Mouse (Mus musculus): ENCODE measurements at regions not wholly inside any gene's neighbourhood (a gene's known extent, or its start where the extent isn't known, plus 50 kb on each side); places are given as distances from the start of the nearest gene placed in this dataset.
"Not testable (repeated sequence)": the region's sequence is repeated elsewhere in the genome, so short reads cannot be mapped to it uniquely, and the experiment has no call there.

DNA sequence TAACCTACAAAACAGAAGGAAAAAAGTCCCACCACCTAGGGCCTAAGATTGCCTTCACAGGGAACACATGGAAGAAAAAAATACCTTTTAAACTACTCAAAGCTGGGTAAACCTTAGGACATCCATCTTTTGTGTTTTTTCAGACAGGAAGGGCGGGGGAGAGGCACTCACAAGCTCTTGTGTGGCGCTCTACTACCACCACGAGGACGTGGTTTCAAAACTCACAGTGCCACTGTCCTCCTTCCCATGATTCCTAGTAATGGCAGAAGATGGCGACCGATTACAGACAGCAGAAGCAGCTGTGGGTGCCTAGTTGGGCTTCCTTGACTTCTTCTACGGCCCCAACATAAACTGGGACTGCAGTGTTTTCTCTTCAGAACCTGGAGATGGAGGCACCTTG lies 179.3 kb upstream of the Olfr1324 start:
- ATAC-seq (ENCODE audit: low read depth), result no peak
- 85% methylated on average over 7 of the region's 7 CpGs for WGBS
- H3K36me3 ChIP-seq (ENCODE audit: control insufficient read depth, insufficient read depth, low read length), result no peaks in the 10 kb centered on the region
- no peaks in the 10 kb centered on the region for H3K27me3 ChIP-seq (ENCODE audit: control insufficient read depth, insufficient read depth, low read length)
- H3K9me3 ChIP-seq (ENCODE audit: control insufficient read depth, low read length), result no peaks in the 10 kb centered on the region
- no peak overlapping the region for H3K4me3 ChIP-seq (ENCODE audit: low read depth, low read length)
- H3K4me2 ChIP-seq (ENCODE audit: low read depth, low read length), result no peak overlapping the region
- no peak overlapping the region for H3K9ac ChIP-seq (replicated peaks; ENCODE audit: low read depth, low read length)
- H3K27ac ChIP-seq (ENCODE audit: low read depth, low read length), result no peak overlapping the region
- no peaks in the 10 kb centered on the region for H3K4me1 ChIP-seq (ENCODE audit: control insufficient read depth, insufficient read depth, low read length)

DNA sequence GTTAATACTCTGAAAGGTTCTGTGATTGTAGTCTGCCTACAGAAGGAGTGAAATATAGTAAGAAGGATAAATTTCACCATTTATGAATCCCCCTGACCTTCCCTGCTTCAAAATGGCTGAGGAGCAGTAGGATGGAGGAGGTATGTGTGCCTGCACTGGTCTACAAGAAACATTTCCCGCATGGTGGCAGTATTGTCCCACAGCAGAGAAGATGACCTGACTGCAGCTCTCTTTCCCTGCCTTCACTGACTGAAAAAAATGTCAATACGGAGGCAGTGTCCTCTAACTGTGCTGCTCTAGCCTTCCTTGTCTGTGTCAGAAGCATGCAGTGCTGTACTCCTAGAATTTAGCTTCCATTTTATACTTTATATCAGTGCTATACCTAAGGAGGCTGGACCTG lies 177.2 kb upstream of the Olfr1324 start:
- H3K9me3 ChIP-seq (ENCODE audit: control insufficient read depth, low read length); H3K27ac ChIP-seq (ENCODE audit: low read depth, low read length); H3K4me3 ChIP-seq (ENCODE audit: low read depth, low read length); H3K4me1 ChIP-seq (ENCODE audit: control insufficient read depth, insufficient read depth, low read length); H3K4me2 ChIP-seq (ENCODE audit: low read depth, low read length); H3K9ac ChIP-seq (replicated peaks; ENCODE audit: low read depth, low read length); H3K36me3 ChIP-seq (ENCODE audit: control insufficient read depth, insufficient read depth, low read length); H3K27me3 ChIP-seq (ENCODE audit: control insufficient read depth, insufficient read depth, low read length): not testable (repeated sequence)
- ATAC-seq (ENCODE audit: low read depth), result peak; percentile 77
- WGBS, result 61% methylated on average over 2 of the region's 2 CpGs

DNA sequence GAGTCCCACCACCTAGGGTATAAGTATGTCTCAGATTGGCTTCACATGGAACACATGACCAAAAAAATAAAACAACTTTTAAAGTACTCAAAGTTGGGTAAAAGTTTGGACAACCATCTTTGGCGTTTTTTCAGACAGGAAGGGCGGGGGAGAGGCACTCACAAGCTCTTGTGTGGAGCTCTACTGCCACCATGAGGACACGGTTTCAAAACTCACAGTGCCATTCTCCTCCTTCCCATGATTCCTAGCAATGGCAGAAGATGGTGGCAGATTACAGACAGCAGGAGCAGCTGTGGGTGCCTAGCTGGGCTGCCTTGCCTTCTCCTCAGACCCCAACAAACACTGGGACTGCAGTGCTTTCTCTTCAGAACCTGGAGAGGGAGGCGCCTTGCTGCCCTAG lies 176.7 kb upstream of the Olfr1324 start:
- H3K4me3 ChIP-seq (ENCODE audit: low read depth, low read length); H3K27me3 ChIP-seq (ENCODE audit: control insufficient read depth, insufficient read depth, low read length); H3K27ac ChIP-seq (ENCODE audit: low read depth, low read length); ATAC-seq (ENCODE audit: low read depth); H3K36me3 ChIP-seq (ENCODE audit: control insufficient read depth, insufficient read depth, low read length); H3K4me2 ChIP-seq (ENCODE audit: low read depth, low read length); H3K9me3 ChIP-seq (ENCODE audit: control insufficient read depth, low read length); H3K9ac ChIP-seq (replicated peaks; ENCODE audit: low read depth, low read length); H3K4me1 ChIP-seq (ENCODE audit: control insufficient read depth, insufficient read depth, low read length): not testable (repeated sequence)
- WGBS, result 83% methylated on average over 4 of the region's 4 CpGs

DNA sequence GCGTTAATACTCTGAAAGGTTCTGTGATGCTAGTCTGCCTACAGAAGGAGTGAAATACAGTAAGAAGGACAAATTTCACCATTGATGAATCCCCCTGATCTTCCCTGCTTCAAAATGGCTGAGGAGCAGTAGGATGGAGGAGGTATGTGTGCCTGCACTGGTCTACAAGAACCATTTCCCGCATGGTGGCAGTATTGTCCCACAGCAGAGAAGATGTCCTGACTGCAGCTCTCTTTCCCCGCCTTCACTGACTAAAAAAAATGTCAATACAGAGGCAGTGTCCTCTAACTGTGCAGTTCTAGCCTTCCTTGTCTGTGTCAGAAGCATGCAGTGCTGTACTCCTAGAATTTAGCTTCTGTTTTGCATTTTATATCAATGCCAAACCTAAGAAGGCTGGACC lies 174.6 kb upstream of the Olfr1324 start:
- not testable (repeated sequence) for H3K27ac ChIP-seq (ENCODE audit: low read depth, low read length); H3K36me3 ChIP-seq (ENCODE audit: control insufficient read depth, insufficient read depth, low read length); H3K27me3 ChIP-seq (ENCODE audit: control insufficient read depth, insufficient read depth, low read length); H3K4me2 ChIP-seq (ENCODE audit: low read depth, low read length); H3K4me1 ChIP-seq (ENCODE audit: control insufficient read depth, insufficient read depth, low read length); H3K9me3 ChIP-seq (ENCODE audit: control insufficient read depth, low read length); H3K9ac ChIP-seq (replicated peaks; ENCODE audit: low read depth, low read length)
- peak; percentile 75; the same call in 1 of the 2 replicates for ATAC-seq (ENCODE audit: low read depth)
- H3K4me3 ChIP-seq (ENCODE audit: low read depth, low read length), result peak overlapping the region; percentile 6; the same call in 1 of the 2 replicates
- 69% methylated on average over 3 of the region's 3 CpGs for WGBS

DNA sequence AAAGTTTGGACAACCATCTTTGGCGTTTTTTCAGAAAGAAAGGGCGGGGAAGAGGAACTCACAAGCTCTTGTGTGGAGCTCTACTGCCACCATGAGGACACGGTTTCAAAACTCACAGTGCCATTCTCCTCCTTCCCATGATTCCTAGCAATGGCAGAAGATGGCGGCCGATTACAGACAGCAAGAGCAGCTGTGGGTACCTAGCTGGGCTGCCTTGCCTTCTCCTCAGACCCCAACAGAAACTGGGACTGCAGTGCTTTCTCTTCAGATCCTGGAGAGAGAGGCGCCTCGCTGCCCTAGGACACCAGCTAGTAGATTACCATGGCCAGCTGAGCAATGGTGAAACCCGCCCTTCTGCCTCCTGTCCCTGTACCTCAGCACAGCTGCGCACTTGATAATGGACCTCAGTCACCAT lies 174.2 kb upstream of the Olfr1324 start:
- H3K36me3 ChIP-seq (ENCODE audit: control insufficient read depth, insufficient read depth, low read length); H3K9me3 ChIP-seq (ENCODE audit: control insufficient read depth, low read length); H3K27me3 ChIP-seq (ENCODE audit: control insufficient read depth, insufficient read depth, low read length); H3K4me2 ChIP-seq (ENCODE audit: low read depth, low read length); H3K9ac ChIP-seq (replicated peaks; ENCODE audit: low read depth, low read length); H3K4me1 ChIP-seq (ENCODE audit: control insufficient read depth, insufficient read depth, low read length); H3K27ac ChIP-seq (ENCODE audit: low read depth, low read length): not testable (repeated sequence)
- 75% methylated on average over 9 of the region's 9 CpGs for WGBS
- peak; percentile 38; the same call in 1 of the 2 replicates for ATAC-seq (ENCODE audit: low read depth)
- H3K4me3 ChIP-seq (ENCODE audit: low read depth, low read length), result peak overlapping the region; percentile 6; the same call in 1 of the 2 replicates

DNA sequence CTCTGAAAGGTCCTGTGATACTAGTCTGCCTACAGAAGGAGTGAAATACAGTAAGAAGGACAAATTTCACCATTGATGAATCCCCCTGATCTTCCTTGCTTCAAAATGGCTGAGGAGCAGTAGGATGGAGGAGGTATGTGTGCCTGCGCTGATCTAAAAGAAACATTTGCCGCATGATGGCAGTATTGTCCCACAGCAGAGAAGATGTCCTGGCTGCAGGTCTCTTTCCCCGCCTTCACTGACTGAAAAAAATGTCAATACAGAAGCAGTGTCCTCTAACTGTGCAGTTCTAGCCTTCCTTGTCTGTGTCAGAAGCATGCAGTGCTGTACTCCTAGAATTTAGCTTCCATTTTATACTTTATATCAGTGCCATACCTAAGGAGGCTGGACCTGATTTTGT lies 172.0 kb upstream of the Olfr1324 start:
- not testable (repeated sequence) for H3K27ac ChIP-seq (ENCODE audit: low read depth, low read length); H3K9ac ChIP-seq (replicated peaks; ENCODE audit: low read depth, low read length); H3K27me3 ChIP-seq (ENCODE audit: control insufficient read depth, insufficient read depth, low read length); H3K9me3 ChIP-seq (ENCODE audit: control insufficient read depth, low read length); H3K4me1 ChIP-seq (ENCODE audit: control insufficient read depth, insufficient read depth, low read length); H3K4me3 ChIP-seq (ENCODE audit: low read depth, low read length); H3K36me3 ChIP-seq (ENCODE audit: control insufficient read depth, insufficient read depth, low read length)
- WGBS, result 63% methylated on average over 3 of the region's 3 CpGs
- ATAC-seq (ENCODE audit: low read depth), result peak; percentile 68; the same call in 1 of the 2 replicates
- H3K4me2 ChIP-seq (ENCODE audit: low read depth, low read length), result peak overlapping the region; percentile 9; the same call in 1 of the 2 replicates

DNA sequence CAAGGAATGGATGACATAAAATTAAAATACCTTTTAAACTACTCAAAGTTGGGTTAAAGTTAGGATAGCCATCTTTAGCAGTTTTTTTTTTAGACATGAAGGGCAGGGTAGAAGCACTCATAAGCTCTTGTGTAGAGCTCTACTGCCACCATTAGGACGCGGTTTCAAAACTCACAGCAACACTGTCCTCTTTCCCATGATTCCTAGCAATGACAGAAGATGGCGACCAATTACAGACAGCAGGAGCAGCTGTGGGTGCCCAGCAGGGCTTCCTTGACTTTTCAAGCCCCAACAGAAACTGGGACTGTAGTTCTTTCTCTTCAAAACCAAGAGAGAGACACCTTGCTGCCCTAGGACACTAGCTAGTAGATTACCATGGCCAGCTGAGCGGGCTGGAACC lies 171.5 kb upstream of the Olfr1324 start:
- peak; percentile 70 for ATAC-seq (ENCODE audit: low read depth)
- H3K27ac ChIP-seq (ENCODE audit: low read depth, low read length), result no peak overlapping the region
- H3K4me2 ChIP-seq (ENCODE audit: low read depth, low read length), result peak overlapping the region; percentile 9; the same call in 1 of the 2 replicates
- H3K27me3 ChIP-seq (ENCODE audit: control insufficient read depth, insufficient read depth, low read length), result no peaks in the 10 kb centered on the region
- 70% methylated on average over 4 of the region's 4 CpGs for WGBS
- H3K9ac ChIP-seq (replicated peaks; ENCODE audit: low read depth, low read length), result no peak overlapping the region; the same call in 1 of the 2 replicates
- no peak overlapping the region for H3K4me3 ChIP-seq (ENCODE audit: low read depth, low read length)
- no peaks in the 10 kb centered on the region for H3K9me3 ChIP-seq (ENCODE audit: control insufficient read depth, low read length)
- H3K4me1 ChIP-seq (ENCODE audit: control insufficient read depth, insufficient read depth, low read length), result no peaks in the 10 kb centered on the region
- no peaks in the 10 kb centered on the region for H3K36me3 ChIP-seq (ENCODE audit: control insufficient read depth, insufficient read depth, low read length)

DNA sequence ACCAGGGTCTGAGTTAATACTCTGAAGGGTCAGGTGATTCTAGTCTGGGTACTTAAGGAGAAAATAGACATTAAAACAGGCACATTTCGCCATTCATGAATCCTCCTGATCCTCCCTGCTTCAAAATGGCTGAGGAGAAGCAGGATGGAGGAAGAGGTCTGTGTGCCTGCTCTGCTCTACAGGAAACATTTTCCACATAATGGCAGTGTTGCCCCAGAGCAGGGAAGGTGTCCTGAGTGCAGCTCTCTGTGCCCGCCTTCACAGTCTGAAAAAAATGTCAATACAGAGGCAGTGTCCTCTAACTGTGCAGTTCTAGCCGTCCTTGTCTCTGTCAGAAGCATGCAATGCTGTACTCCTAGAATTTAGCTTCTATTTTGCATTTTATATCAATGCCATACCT lies 169.3 kb upstream of the Olfr1324 start:
- H3K27me3 ChIP-seq (ENCODE audit: control insufficient read depth, insufficient read depth, low read length); H3K9ac ChIP-seq (replicated peaks; ENCODE audit: low read depth, low read length); H3K4me3 ChIP-seq (ENCODE audit: low read depth, low read length); H3K36me3 ChIP-seq (ENCODE audit: control insufficient read depth, insufficient read depth, low read length); ATAC-seq (ENCODE audit: low read depth); H3K9me3 ChIP-seq (ENCODE audit: control insufficient read depth, low read length); H3K4me1 ChIP-seq (ENCODE audit: control insufficient read depth, insufficient read depth, low read length); H3K27ac ChIP-seq (ENCODE audit: low read depth, low read length): not testable (repeated sequence)
- peak overlapping the region; percentile 26; the same call in 1 of the 2 replicates for H3K4me2 ChIP-seq (ENCODE audit: low read depth, low read length)
- WGBS, result 73% methylated on average over 3 of the region's 3 CpGs

DNA sequence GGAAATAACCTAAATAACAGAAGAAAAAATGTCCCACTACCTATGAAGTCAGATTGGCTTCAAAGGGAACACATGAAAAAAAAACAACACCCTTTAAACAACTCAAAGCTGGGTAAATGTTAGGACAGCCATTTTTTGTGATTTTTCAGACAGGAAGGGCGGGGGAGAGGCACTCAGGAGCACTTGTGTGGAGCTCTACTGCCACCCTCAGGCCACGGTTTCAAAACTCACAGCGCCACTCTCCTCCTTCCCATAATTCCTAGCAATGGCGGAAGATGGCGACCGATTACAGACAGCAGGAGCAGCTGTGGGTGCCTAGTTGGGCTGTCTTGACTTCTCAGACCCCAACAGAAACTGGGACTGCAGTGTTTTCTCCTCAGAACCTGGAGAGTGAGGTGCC lies 168.8 kb upstream of the Olfr1324 start:
- H3K9ac ChIP-seq (replicated peaks; ENCODE audit: low read depth, low read length), result no peak overlapping the region
- H3K27ac ChIP-seq (ENCODE audit: low read depth, low read length), result 0 out of 2 replicates have a peak overlapping the region, but pooled peaks have one; percentile 22
- no peaks in the 10 kb centered on the region for H3K36me3 ChIP-seq (ENCODE audit: control insufficient read depth, insufficient read depth, low read length)
- no peaks in the 10 kb centered on the region for H3K27me3 ChIP-seq (ENCODE audit: control insufficient read depth, insufficient read depth, low read length)
- H3K4me1 ChIP-seq (ENCODE audit: control insufficient read depth, insufficient read depth, low read length), result no peaks in the 10 kb centered on the region
- H3K4me2 ChIP-seq (ENCODE audit: low read depth, low read length), result peak overlapping the region; percentile 26; the same call in 1 of the 2 replicates
- 72% methylated on average over 6 of the region's 6 CpGs for WGBS
- H3K9me3 ChIP-seq (ENCODE audit: control insufficient read depth, low read length), result no peaks in the 10 kb centered on the region
- no peak for ATAC-seq (ENCODE audit: low read depth)
- H3K4me3 ChIP-seq (ENCODE audit: low read depth, low read length), result no peak overlapping the region

DNA sequence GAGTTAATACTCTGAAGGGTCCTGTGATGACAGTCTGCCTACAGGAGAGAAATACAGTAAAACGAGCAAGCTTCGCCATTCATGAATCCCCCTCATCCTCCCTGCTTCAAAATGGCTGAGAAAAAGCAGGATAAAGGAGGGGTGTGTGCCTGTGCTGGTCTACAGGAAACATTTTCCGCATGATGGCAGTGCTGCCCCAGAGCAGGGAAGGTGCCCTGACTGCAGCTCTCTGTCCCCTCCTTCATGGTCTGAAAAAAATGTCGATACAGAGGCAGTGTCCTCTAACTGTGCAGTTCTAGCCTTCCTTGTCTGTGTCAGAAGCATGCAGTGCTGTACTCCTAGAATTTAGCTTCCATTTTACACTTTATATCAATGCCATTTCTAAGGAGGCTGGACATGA lies 166.7 kb upstream of the Olfr1324 start:
- H3K36me3 ChIP-seq (ENCODE audit: control insufficient read depth, insufficient read depth, low read length); H3K4me1 ChIP-seq (ENCODE audit: control insufficient read depth, insufficient read depth, low read length); H3K4me3 ChIP-seq (ENCODE audit: low read depth, low read length); H3K27ac ChIP-seq (ENCODE audit: low read depth, low read length); ATAC-seq (ENCODE audit: low read depth); H3K4me2 ChIP-seq (ENCODE audit: low read depth, low read length); H3K9ac ChIP-seq (replicated peaks; ENCODE audit: low read depth, low read length); H3K9me3 ChIP-seq (ENCODE audit: control insufficient read depth, low read length); H3K27me3 ChIP-seq (ENCODE audit: control insufficient read depth, insufficient read depth, low read length): not testable (repeated sequence)
- 90% methylated on average over 4 of the region's 4 CpGs for WGBS

Measured in neural tube, embryonic 14.5 days (tissue).